Mouse (Mus musculus) midbrain, postnatal 0 days (tissue): ENCODE data around the gene Wnk2. TPM values are rescaled to one million over a fixed set of nuclear protein-coding genes. Genes with fewer than 3 reads are reported as not detected.

ENCODE experiments used
- ATAC-seq: fragments of 200-750 bp; cut with Nextera tagmentation; 2 replicates; pipeline ENCODE4 v1.8.0; 2017; ENCODE audit warnings: moderate number of reproducible peaks, mild to moderate bottlenecking, moderate TSS enrichment, moderate library complexity; ENCODE audit not compliant: low FRiP score
- DNase-seq: peaks from one replicate; pipeline ENCODE4 v3.0.0-alpha.2; 2015; ENCODE audit warnings: low spot score
- H3K27ac ChIP-seq: fragments of 300-500 bp; sonication (generic); 2 replicates; pipeline ENCODE4 v1.5.1; 2014; ENCODE audit warnings: low read depth, mild to moderate bottlenecking, low read length, mixed read lengths
- H3K27me3 ChIP-seq: fragments of 300-500 bp; sonication (generic); 2 replicates; pipeline ENCODE4 v1.6.1; 2014; ENCODE audit warnings: low read length, control low read depth, mixed read lengths; ENCODE audit not compliant: insufficient read depth
- H3K36me3 ChIP-seq: fragments of 300-500 bp; sonication (generic); 2 replicates; pipeline ENCODE4 v1.6.1; 2014; ENCODE audit warnings: low read length, control low read depth, mixed read lengths; ENCODE audit not compliant: insufficient read depth
- H3K4me1 ChIP-seq: fragments of 300-500 bp; sonication (generic); 2 replicates; pipeline ENCODE4 v1.6.1; 2014; ENCODE audit warnings: mild to moderate bottlenecking, control low read depth, antibody characterized with exemption, low read length, mixed read lengths; ENCODE audit not compliant: insufficient read depth
- H3K4me2 ChIP-seq: fragments of 300-500 bp; sonication (generic); 2 replicates; pipeline ENCODE4 v1.6.1; 2014; ENCODE audit warnings: low read depth, mild to moderate bottlenecking, low read length, mixed read lengths; ENCODE audit not compliant: poor library complexity, severe bottlenecking
- H3K4me3 ChIP-seq: fragments of 300-500 bp; sonication (generic); 2 replicates; pipeline ENCODE4 v1.5.1; 2014; ENCODE audit warnings: low read depth, mild to moderate bottlenecking, low read length, moderate library complexity
- H3K9ac ChIP-seq: fragments of 300-500 bp; sonication (generic); replicated peaks from 2 replicates; pipeline ENCODE4 v1.6.1; 2014; ENCODE audit warnings: mild to moderate bottlenecking, low read length, moderate library complexity, mixed read lengths; ENCODE audit not compliant: poor library complexity, severe bottlenecking
- H3K9me3 ChIP-seq: fragments of 300-500 bp; sonication (generic); 2 replicates; pipeline ENCODE4 v1.6.1; 2016; ENCODE audit warnings: low read length, control low read depth
- CTCF ChIP-seq: IDR thresholded peaks from 2 replicates; pipeline ENCODE4 v1.5.1; 2016; ENCODE audit warnings: antibody characterized with exemption, mild to moderate bottlenecking
- WGBS: fragments of 180-500 bp; shearing (Covaris S2); extraction: QIAGEN DNeasy Blood & Tissue Kit; methylation state at CpG from one replicate; pipeline ENCODE4 v1.1.7; 2014; 5-methylcytosine and 5-hydroxymethylcytosine counted together
- polyA plus RNA-seq: library from polyadenylated mRNA; unstranded; fragments of >200 nt; fragmentation: Nextera tagmentation; extraction: Ambion mirVana; gene quantifications from 2 replicates; pipeline ENCODE4 v1.2.1, GENCODE M21; 2015
- total RNA-seq: library from RNA; depleted of rRNA; stranded (reverse); fragments of >200 nt; gene quantifications from 2 replicates; pipeline ENCODE4 v1.2.3, GENCODE M21; 2014

The Wnk2 gene
- total and polyA plus RNA-seq, 2 experiments from 2014 or later: 17.7 to 62.9 TPM

DNA sequence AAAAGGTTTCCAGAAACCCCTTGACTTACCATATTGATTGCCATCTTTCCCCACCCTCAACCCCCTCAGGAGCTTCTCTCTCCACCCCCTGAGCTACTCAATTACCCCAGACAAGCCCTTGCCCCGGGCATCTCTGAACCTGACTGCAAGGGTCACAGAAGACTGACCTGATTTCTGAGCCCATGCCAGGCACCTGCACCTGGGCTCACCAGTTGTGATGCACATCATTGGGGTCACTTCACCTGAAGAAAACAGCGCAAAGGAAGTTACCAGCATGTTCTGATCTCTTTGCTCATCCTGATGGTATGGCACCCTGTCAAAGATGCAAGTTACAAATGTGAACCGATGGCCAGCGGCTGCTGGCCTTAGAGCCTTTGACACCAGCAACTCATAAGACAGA is 873 bp upstream of the Wnk2 start:
- ATAC-seq: no peak
- no peaks in the 10 kb centered on the region for H3K27me3 ChIP-seq
- H3K4me1 ChIP-seq: peaks cover 14% of the 10 kb centered on the region
- no peaks in the 10 kb centered on the region for H3K36me3 ChIP-seq
- H3K9ac ChIP-seq: no peak overlapping the region
- H3K27ac ChIP-seq: no peak overlapping the region
- 78% methylated on average over 4 of the region's 4 CpGs for whole genome bisulfite sequencing
- no peak overlapping the region for H3K4me2 ChIP-seq
- no peak overlapping the region for H3K4me3 ChIP-seq
- TF ChIP-seq CTCF: no peak
- DNase-seq: no peak
- no peaks in the 10 kb centered on the region for H3K9me3 ChIP-seq

DNA sequence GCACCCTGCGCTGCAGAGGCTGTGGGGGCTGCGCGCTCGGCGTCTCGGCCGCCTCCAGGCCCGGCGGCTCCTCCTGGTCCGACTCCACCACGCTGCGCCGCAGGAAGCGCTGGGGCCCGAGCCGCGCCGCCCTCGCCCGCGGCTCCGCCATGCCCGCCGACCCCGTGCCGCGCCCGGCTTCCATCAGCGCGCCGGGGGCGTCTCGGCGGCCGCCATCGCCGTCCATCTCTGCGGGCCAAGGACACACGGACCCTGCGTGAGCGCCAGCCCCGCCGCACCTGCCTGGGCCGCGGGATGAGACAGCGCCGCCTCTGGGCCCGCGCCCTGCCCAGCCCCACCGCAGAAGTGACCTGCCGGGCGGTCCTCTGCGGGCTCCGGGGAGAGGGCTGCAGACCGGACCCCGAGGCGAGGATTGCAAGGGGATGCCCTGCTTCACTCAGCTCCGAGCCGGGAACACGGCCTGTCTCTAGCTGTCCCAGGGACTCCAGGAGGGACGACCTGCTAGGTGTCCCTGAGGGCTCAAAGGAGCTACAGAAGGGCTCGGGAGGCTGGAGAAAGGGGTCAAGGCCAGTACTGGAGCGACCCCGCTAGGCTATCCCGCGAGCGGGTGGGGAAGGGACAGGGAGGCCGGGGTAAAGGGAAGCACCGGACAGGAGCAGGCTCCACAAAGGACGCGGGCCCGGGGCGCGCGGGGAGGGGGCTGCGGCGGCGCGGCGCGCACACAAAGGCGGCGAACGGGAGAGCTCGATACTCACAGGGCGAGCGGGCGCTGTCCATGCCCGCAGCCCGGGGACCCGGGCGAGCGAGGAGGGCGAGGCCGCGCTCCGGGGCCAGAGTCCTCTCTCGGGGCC is 582 bp downstream of the Wnk2 start:
- ATAC-seq: peak; percentile 79
- H3K4me3 ChIP-seq: peak overlapping the region; percentile 99
- no peaks in the 10 kb centered on the region for H3K9me3 ChIP-seq
- peak overlapping the region; percentile 95 for H3K4me2 ChIP-seq
- WGBS: under 1% methylated on average over 52 of the region's 98 CpGs
- peak; percentile 17; the same call in 1 of the 2 replicates for TF ChIP-seq CTCF
- peaks cover 16% of the 10 kb centered on the region for H3K4me1 ChIP-seq
- peak overlapping the region; percentile 99 for H3K9ac ChIP-seq
- no peaks in the 10 kb centered on the region for H3K36me3 ChIP-seq
- peak overlapping the region; percentile 92 for H3K27ac ChIP-seq
- H3K27me3 ChIP-seq: no peaks in the 10 kb centered on the region
- DNase-seq: peak; percentile 59

DNA sequence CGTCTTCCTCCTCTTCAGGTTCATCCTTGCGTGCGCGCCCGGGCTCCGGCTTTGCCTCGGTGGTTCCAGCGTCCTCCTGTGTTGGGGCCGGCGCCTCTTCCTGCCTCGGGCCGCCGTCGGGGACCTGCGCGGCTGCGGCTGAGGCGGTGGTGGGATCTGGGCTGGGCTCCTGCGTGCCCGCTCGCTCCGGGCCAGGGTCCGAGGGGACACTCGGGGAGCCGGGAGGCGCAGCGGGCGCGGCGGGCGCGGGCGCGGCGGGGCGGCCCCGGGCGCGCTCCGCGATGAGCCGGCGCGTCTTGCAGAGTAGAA is 1.2 kb downstream of the Wnk2 start:
- Histone ChIP-seq H3K9me3 (no peaks in the 10 kb centered on the region), H3K9ac (peak overlapping the region; percentile 99), H3K36me3 (no peaks in the 10 kb centered on the region), H3K4me1 (peaks cover 16% of the 10 kb centered on the region), H3K4me3 (peak overlapping the region; percentile 99), H3K27me3 (no peaks in the 10 kb centered on the region), H3K27ac (peak overlapping the region; percentile 92), H3K4me2 (peak overlapping the region; percentile 95)
- no peak for TF ChIP-seq CTCF
- ATAC-seq (0 out of 2 replicates have a peak, but pooled peaks have one; percentile 0), DNase-seq (no peak)
- WGBS: 1% methylated on average over 39 of the region's 44 CpGs

DNA sequence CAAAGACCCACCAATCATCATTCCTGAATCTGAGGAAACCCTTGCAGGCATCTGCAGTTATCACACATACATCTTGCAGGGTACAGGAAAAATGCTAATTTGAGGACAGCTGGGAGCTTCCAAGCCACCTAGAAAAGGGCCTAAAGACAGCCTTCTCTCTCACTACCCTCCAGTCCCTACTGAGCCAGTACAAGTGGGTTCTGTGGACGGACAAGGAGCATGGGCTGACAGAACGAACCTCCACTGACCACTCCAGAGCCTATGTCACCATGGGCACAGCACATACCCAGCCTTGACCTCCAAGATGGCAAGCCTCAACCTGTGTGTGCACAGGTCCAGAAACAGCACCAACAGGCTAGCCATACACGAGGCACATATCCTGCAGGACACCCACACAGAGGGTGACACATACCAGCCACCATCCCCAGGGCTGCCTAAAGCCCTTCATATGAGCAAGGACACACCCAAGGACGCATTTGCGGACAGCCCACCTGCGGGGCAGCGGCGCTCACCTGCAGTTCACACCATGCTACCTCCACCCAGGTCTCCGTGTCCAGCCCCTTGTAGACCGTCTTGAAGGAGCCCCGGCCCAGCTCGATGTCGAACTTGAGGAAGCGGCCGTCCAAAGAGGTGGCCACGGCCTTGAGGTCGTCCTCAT is 1.6 kb downstream of the Wnk2 start:
- no peak for TF ChIP-seq CTCF
- Histone ChIP-seq H3K9me3 (no peaks in the 10 kb centered on the region), H3K4me1 (peaks cover 16% of the 10 kb centered on the region), H3K27me3 (no peaks in the 10 kb centered on the region), H3K4me2 (peak overlapping the region; percentile 95), H3K4me3 (peak overlapping the region; percentile 99), H3K36me3 (no peaks in the 10 kb centered on the region), H3K27ac (peak overlapping the region; percentile 92), H3K9ac (peak overlapping the region; percentile 99)
- 16% methylated on average over 17 of the region's 17 CpGs for WGBS
- DNase-seq (peak; percentile 22), ATAC-seq (no peak)

DNA sequence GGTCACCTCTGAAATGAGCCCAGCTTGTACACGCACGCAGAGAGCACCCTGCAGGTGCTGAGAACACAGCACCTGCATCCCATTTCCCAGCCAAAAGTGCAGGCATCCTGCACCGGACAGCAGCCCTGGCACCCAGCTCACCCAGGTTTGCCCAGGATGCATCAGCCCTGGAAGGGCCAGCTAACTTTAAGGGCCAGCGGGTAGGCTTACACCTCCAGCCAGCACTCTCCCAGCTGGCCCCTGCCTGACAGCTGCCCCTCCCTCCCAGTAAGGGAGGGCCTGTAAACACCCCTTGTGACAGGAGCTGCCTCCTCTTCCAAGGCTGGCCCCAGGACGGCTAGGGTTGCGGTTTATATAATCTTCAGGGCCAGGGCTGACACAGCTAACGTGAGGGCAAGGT is 2.4 kb downstream of the Wnk2 start:
- no peaks in the 10 kb centered on the region for H3K27me3 ChIP-seq
- peak overlapping the region; percentile 99 for H3K4me3 ChIP-seq
- DNase-seq: no peak
- 35% methylated on average over 7 of the region's 7 CpGs for WGBS
- ATAC-seq: no peak
- no peaks in the 10 kb centered on the region; the same call in 1 of the 2 replicates for H3K36me3 ChIP-seq
- TF ChIP-seq CTCF: no peak
- peak overlapping the region; percentile 99 for H3K9ac ChIP-seq
- H3K27ac ChIP-seq: no peak overlapping the region
- no peaks in the 10 kb centered on the region for H3K9me3 ChIP-seq
- peaks cover 16% of the 10 kb centered on the region for H3K4me1 ChIP-seq
- H3K4me2 ChIP-seq: peak overlapping the region; percentile 95

DNA sequence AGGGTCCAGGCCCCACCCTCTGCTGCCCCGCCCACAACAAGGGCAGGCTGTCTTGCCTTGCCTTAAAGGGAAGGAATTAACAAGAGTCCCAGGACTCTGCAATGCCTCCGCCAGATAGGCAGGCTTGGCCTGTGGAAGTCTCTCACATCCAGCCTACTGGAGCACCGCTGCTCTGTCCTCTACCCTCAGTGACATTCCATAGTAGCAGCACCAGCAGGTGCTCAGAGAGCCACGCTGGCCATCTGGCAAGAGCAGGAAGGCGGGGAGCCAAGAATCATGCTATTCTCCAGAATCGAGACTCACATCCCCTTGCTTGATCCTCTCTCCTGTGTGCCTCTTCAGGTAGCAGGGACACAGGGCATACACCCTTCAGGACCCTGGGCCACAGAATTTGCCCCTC is 3.4 kb downstream of the Wnk2 start:
- Histone ChIP-seq H3K4me3 (peak overlapping the region; percentile 16), H3K9ac (peak overlapping the region; percentile 46; the same call in 1 of the 2 replicates), H3K4me2 (peak overlapping the region; percentile 95), H3K9me3 (no peaks in the 10 kb centered on the region), H3K27me3 (no peaks in the 10 kb centered on the region), H3K4me1 (peaks cover 16% of the 10 kb centered on the region), H3K36me3 (peaks cover under 1% of the 10 kb centered on the region; the same call in 1 of the 2 replicates), H3K27ac (no peak overlapping the region)
- TF ChIP-seq CTCF: no peak
- DNase-seq: peak; percentile 58
- ATAC-seq: no peak
- WGBS: 48% methylated on average over 6 of the region's 6 CpGs
